Mouse (Mus musculus) common myeloid progenitor, adult 5-6 weeks (primary cell): ENCODE data around the gene Sept12. TPM values are rescaled to one million over a fixed set of nuclear protein-coding genes. Genes with fewer than 3 reads are reported as not detected.

Experiments
- ATAC-seq: replicated peaks from 2 replicates; pipeline ENCODE4 v1.8.0; 2016; ENCODE audit warnings: low read depth, mild to moderate bottlenecking, moderate TSS enrichment, inconsistent platforms; ENCODE audit not compliant: poor library complexity, severe bottlenecking
- total RNA-seq: library from RNA; stranded (forward); fragments of 200-1000, 187-1606 nt; gene quantifications from 2 replicates; pipeline ENCODE4 v1.2.3, GENCODE M21; 2017

Sept12 gene
- total RNA-seq, 1 experiment from 2014 or later, result not detected

DNA sequence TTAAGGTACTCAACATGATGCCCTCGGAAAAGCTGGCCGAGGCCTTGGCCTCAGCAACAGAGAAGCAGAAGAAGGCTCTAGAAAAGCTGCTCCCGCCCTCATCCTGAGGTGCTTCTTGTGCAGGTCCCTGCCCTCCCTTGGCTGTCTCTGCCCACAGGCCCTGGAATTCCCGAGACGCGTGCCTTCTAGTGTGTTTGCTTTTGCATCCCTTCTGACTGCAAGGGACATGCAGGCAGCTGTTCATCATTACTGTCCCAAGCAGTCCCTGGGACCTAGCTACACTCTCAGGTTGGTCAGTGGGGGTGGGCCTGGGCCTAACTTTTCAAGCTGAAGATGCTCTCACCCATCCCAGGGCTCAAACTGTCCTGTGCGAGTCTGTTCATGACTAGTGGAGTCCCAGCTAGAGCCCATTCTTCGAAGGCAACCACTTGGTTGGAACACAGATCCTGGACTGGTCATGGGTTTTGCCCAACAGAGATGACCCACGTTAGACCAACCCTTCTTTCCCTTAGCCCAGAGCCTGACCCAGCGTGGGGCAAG lies 57.3 kb downstream of the Sept12 start:
- ATAC-seq, result no peak

DNA sequence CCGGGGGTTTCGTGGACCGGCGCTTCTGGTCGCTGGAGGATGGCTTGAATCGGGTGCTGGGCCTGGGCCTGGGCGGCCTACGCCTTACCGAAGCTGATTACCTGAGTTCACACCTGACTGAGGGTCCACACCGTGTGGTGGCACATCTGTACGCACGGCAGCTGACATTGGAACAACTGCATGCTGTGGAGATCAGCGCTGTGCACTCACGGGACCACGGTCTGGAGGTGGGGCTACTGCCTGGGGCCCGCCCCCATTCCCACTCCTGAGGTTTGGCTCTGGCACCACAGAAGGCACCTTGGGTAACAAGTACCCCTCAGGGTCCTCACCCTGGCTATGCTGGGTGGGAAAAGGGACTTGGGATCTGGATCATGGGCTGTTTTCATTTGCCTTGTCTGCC lies 58.2 kb downstream of the Sept12 start:
- ATAC-seq, result peak; percentile 34

DNA sequence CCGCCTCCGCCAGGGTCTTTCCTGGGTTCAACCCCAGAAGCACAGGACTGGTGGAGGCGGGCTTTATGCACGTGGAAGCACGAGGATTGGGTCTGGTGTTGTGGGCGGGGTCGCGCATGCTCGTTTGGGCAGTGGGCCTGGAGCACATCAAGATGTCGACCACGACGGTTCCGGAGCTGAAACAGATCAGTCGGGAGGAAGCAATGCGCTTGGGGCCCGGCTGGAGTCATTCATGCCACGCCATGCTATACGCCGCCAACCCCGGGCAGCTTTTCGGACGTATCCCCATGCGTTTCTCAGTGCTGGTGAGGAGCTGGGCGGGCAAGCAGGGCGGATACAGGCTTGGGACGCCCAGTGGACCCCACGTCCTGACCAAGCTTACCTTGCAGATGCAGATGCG lies 58.7 kb downstream of the Sept12 start:
- peak; percentile 89 for ATAC-seq

DNA sequence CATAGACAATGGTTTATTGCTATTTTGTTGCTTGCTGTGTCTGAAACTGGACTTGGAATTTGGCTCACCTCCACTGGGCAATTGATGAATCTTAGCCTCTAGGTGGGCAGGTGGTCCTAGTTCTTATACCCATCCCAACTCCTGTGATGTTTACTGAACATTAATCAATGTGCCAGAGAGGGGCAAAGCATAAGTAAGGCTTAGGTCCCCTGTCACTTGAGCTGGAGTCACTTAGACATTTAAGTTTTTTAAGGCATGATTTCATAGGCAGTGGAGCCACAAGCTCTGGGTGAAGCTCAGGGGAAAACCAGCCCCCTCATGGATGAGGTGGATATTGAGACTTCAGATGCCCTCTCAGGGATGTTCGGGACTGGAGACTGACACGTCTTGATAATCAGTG lies 59.2 kb downstream of the Sept12 start, which contains the start of gene Nudt16l1:
Gene Nudt16l1 (plus strand): TSS at position 301 of the 400 bp plus-strand sequence.
- no peak for ATAC-seq

DNA sequence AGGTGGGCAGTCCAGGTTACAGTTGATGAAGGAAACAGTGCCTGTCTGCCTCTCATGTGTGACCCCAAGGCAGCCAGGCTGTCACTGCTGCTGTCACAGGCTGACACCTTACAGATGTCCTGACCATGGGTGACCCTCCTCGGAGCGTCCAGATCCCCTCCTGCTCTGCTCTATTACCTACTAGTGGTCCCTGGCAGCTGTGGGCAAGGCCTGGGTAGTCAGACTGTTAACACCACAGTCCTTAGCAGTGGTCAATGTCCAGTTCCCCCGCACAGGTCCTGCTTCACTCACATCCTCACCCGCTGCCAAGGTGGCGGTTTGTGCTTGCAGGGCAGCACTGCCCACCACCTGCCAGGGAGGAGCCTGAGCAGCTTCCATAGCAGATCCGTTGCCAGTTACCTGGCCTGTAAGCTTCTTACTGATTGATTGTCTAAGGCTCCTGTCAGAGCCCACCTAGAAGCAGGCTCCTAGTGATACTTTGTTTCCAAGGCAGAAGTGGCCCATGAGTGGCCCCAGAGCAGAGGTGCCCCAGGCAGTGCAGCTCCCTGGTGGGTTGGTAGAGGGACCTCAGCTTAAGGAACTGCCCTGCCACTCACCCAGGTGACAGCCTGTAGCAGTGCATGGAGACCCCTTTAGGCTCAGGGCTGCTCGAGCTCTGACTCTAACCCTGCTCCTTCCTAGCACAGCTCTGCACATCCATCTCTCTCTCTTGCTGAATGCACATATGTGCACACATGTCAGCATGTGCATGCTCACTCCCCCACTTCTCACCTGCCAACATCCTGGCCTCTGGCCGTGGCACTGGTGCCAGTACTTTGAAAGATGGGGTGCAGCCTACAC lies 60.1 kb downstream of the Sept12 start:
- ATAC-seq, result no peak

Other genes with a start within 250 kb of the Sept12 start
- gene Cdip1, start 207.6 kb downstream of the Sept12 start, total RNA-seq, result 16.2 and 17.2 TPM in 2 replicates
- not detected in 2 replicates for gene 4930562C15Rik, start 162.4 kb downstream of the Sept12 start, total RNA-seq
- 19.6 and 25.8 TPM in 2 replicates for gene Ubald1, start 117.5 kb downstream of the Sept12 start, total RNA-seq
- 11.2 and 13.5 TPM in 2 replicates for gene Mgrn1, start 111.6 kb downstream of the Sept12 start, total RNA-seq
- 11.5 and 17.5 TPM in 2 replicates for gene Nudt16l1, start 59.1 kb downstream of the Sept12 start, total RNA-seq
- gene Anks3, start 33.6 kb downstream of the Sept12 start, total RNA-seq, result 16.4 and 25.4 TPM in 2 replicates
- not detected in 2 replicates for gene Smim22, start 9.4 kb upstream of the Sept12 start, total RNA-seq
- 6.7 and 10.7 TPM in 2 replicates for gene Rogdi, start 15.7 kb upstream of the Sept12 start, total RNA-seq
- gene Glyr1, start 52.0 kb upstream of the Sept12 start, total RNA-seq, result 89.6 and 95.6 TPM in 2 replicates
- gene Ubn1, start 52.2 kb upstream of the Sept12 start, total RNA-seq, result 50.9 and 67.4 TPM in 2 replicates
- 0.10 TPM in 1 of 2 replicates, not detected in the other for gene Ppl, start 134.6 kb upstream of the Sept12 start, total RNA-seq
- gene Sec14l5, start 149.3 kb upstream of the Sept12 start, total RNA-seq, result not detected in 2 replicates
- 36.0 and 38.9 TPM in 2 replicates for gene Nagpa, start 206.2 kb upstream of the Sept12 start, total RNA-seq
- not detected in 2 replicates for gene AU021092, start 224.4 kb upstream of the Sept12 start, total RNA-seq
- gene Alg1, start 235.8 kb upstream of the Sept12 start, total RNA-seq, result 21.5 and 23.6 TPM in 2 replicates